Mouse (Mus musculus): ENCODE data around the gene Setx.
"Not testable (repeated sequence)": the region's sequence is repeated elsewhere in the genome, so short reads cannot be mapped to it uniquely, and the experiment has no call there.

The Setx gene

GRCm38 (mm10) chr2:29123907-29124569 is at the start of gene Setx:
Gene Setx (plus strand): TSS chr2:29124181.
- no peak for DNase-seq

DNA sequence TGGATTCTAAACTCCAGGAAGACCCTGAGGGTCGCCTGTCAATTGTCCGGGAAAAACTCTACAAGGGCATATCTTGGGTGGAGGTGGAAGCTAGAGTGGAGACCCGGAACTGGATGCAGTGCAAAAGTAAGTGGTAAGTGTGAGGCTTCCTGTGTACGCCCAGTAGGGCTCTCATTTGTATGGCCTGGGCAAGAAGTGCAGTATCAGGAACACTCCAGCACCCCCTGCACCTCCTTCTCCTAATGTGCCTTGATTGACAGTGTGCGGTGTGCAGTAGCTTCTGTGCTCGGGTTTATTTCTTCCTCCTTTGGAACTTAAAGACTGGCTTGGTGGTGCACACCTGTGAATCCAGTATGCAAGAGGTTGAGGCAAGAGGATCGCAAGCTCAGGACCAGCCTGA is 49.3 kb upstream of the Setx start:
- DNase-seq, result no peak

DNA sequence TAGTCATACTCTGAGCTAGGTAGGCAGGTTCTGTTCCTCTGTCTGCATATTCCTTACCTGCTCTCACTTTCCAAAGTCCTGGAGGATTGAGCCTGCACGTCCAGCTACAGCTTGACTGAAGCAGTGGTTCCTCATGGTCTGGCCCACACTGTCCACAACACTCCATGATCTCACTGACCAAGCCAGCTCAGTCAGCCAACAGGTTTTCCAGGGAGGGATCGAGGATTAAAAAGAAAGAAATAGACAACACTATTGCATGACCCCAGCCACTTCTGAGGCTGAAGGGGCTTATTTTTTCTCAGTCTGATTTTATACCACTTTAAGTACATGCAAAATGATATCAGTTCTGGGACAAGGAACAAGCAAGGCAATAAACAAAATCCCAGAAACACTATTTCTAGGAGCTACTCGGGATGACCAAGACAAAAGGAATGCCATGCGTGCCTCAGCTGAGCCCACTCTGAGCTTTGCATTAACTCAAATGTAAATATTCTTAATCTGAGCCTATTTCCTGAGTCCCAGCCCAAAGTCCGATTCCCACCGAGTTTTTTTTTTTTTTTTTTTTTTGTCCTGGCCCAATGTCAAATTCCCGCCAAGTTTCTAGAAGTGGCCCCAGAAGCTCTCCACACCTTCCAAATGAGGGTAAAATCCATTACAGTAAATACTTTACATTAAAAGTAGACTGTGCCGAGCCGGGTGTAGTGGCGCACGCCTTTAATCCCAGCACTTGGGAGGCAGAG is 48.5 kb upstream of the Setx start:
- DNase-seq, result no peak

- DNase-seq, result no peak
These were observed 47.8 kb upstream of the Setx start for GRCm38 (mm10) chr2:29076226-29076625.

DNA sequence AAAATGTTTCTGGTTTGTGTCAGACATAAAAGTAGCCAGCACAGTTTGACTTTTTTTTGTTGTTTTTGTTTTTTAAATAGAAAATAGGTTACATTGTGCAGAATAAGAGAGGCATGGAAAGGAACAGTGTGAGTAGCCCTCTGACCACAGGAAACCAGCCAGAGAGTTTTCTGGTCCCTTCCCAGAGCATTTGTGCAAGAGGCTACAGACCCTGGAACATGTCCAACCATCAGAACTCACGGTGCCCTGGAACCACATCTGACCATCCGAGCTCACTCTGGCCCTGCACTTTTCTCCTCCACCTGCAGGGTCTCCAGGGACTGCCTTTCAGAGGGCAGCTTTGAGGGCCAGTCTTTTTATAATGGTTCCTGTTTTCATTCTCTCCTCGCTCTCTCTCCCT is 42.0 kb upstream of the Setx start:
- DNase-seq, result no peak

DNA sequence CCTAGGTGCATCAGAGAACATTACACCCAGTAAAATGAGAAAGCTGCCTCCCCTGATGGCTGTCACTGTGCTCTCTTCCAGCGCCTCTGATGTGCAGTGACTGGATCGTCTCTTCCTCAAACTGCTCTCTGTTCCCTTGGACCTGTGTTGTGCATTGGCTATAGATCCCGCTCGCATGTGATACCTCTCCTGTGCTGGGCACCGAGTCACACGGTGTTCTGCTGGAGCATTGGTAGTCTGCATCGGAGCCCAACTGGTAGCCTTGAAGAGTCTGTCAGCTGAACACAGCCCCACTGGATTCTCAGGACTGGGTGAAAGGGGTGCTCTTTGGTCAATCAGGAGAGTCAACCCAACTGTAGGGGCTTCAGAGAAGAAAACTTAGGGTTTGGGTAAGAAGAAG is 38.0 kb upstream of the Setx start:
- no peak for DNase-seq

DNA sequence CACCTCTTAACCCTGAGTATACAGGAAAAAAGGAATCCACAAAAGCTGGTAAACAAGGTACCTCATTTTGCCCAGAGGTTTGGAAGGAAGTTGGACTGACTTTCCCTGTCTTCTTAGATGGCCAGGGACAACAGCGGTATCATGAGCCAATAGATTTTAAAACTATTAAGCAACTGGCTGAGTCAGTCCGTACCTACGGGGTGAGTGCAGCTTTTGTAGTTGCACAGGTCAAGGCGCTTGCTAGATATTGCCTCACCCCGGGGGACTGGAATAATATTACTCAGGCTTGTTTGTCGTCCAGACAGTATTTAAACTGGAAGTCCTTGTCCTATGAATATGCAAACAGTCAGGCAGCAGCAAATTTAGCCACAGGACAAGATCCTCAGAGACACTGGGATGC is 34.7 kb upstream of the Setx start:
- not testable (repeated sequence) for DNase-seq

DNA sequence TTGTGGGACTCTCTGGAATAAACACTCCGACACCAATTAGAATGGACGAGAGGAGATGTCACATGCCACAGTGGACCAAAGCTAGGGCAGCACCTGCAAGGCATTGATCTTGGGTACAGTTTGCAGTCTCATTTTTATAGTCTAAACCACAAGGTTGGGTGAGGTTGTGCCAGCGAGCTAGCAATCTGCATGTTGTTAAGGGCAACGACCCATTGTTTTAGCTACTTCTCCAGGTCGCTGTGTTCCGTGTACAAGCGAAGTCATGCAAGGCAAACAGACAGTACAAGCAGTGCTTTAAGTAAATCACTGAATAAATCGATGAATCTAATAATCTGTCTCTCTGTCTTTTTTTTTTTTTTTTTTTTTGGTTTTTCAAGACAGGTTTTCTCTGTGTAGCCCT is 28.3 kb upstream of the Setx start:
- DNase-seq, result no peak

DNA sequence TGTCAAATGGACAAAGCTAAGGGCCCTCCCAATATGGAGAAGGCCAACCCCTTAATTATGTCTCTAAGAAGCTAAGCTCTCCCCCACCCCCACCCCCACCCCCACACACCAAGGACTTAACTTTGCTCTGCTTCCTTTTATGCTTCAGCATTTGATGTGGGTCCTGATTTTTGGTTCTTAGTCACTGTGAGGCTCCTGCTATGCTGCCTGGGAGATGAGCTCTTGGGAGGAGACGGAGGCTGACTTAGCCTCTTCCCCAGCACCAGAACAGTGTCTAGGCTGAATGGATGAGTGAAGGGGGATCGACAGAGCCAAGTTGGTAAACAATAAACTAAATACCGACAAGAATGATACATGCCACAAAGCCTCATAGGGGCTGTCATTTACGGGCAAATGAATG is 27.2 kb upstream of the Setx start:
- DNase-seq, result no peak

DNA sequence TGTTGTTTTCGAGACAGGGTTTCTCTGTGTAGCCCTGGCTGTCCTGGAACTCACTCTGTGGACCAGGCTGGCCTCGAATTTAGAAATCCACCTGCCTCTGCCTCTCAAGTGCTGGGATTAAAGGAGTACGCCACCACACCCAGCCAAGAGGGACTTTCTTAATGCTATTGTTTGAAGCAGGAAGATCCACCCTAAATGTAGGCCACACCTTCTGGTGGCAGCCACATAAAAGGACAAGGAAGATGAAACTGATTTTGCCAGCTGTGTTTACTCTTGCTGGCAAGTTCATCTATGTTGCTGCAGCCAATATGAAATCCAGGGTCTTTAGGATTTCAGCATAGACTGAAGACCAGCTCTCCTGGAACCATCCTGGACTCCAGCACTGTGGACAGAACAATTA is 26.5 kb upstream of the Setx start:
- DNase-seq, result no peak

DNA sequence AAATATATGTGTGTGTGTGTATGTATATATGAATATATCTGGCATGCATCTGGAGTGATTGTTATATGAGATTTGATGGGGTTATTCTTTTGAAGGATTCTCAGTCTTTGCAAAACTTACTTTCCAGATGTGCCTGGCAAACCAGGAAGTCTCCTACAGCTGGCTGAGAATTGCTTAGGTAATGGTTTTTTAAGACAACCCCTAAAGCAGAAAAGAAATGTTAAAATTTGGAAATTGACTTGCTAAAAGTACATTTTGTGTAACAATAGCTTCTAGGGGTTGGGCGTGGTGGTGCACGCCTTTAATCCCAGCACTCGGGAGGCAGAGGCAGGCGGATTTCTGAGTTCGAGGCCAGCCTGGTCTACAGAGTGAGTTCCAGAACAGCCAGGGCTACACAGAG is 26.0 kb upstream of the Setx start:
- DNase-seq, result not testable (repeated sequence)

DNA sequence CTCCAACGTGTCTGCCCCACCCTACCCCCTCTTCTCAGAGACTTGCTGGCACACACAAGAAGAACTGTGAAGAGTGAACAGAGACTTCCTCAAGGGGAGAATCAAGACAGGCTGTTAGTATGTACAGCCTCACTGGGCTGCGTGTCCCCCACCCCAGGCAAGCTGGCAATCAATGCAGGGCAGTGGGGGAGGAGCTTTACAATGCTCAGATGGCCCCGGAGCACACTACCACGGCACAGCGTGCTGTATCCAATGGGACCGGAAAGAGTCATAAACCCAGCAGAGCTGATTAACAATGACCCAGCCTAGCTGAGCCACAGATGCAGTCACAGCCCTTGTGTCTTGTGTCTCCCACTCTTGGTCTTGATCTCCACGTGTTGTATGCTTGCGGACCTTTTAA is 25.2 kb upstream of the Setx start:
- no peak for DNase-seq

DNA sequence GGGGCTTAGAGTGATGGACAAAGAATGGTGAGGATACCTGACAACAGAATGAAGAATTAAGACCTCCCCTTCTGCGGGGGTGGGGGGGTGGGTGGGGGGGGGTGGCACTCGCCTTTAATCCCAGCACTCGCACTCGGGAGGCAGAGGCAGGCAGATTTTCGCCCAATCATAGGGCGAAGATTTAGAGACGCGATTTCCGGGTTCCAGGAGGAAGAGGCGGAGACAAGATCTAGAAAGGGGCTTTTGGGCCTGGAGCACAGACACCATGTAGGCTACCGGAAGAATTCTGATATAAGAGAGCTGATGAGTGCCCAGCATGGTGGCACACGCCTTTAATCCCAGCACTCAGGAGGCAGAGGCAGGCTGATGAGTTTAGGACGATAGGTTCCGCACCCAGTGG is 24.3 kb upstream of the Setx start:
- no peak for DNase-seq

DNA sequence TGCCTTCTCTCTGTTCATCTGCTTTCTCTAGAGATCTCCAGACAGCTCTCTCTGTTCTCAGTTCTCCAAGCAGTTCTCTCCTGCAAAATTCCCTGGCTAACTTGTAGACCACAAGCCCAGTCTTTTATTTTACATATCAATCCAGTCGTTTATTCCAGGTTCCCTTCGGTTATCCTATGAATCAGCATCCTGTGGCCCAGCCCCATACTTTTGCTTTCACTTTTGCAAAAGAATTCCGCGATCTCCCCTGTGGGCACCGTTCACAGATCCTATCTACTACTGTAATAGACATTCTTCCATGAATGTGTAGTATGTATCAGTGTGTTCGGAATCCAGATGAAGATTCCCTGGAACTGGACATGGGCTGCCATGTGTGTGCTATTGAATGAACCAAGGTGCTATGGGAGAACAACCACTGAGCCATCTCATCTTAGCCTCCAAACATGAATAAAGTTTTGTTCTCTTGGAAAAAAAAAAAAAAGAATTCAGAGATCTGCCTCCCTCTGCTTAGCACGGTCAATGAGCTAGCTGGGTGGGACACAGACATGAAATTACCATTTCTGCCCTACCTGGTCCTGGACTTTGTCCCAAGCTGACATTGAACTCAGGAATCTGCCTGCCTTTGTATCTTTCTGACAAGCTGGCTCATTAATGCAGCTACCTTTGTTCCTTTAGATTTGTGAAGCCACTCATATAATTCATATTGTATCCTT is 23.0 kb upstream of the Setx start:
- no peak for DNase-seq

DNA sequence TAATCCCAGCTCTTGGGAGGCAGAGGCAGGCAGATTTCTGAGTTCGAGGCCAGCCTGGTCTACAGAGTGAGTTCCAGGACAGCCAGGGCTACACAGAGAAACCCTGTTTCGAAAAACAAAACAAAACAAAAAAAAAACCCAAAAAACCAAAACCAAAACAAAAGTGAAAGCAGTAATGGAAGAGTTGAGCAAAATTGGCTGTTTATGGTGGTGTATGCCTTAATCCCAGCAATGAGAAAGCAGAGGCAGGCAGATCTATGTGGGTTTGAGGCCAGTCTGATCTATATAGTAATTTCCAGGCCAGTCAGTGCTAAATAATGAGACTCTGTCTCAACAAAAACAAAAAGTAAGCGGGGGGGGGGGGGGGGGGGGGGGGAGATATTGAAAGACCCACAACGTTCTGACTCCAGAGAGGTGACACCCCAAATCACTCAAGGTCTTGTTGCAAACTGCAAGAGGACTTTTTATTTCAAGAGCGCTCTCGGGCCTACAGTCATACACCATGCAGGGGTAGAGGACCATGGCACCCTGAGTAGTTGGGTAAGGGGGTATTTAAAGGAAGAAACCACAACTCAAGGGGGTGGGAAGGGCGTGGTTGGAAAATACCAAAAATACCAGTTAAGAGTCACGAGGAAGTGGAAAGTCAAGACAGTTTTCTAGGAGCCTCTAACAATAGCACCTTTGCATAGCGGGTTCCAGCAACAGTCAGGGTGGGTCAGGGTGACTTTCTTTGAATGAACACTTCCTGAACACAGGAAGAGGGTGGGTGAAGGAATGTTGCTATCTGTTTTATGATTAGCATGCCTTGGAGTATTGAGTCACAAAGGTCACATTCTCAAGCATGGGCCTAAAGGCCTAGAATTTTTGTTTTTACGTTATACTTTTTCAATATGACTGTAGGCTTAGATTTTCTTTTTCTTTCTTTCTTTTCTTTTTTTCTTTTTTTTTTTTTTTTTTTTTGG is 21.3 kb upstream of the Setx start:
- DNase-seq, result not testable (repeated sequence)

DNA sequence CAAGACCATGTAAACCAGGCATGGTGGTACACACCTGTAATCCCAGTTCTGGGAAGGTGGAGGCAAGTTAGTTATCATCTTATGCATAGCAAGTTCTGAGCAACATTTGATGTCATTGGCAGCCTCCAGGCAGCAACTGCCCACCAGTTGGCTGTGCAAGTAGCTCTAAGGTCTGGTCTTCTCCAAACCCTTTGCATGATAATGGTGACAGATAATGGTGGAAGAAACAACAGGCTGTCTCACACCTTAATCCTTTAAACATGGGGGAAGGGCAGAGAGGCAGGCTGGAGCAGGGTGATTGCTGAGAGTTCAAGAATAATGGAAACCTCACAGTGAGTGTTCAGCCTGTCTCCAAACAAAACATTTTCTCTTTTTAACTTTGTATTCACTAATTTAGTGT is 3.0 kb upstream of the Setx start:
- DNase-seq, result no peak

GRCm38 (mm10) chr2:29122446-29122845 is 1.5 kb upstream of the Setx start:
- DNase-seq, result peak; percentile 12 to 26

GRCm38 (mm10) chr2:29124571-29124935 is 572 bp downstream of the Setx start:
- DNase-seq, result no peak

DNA sequence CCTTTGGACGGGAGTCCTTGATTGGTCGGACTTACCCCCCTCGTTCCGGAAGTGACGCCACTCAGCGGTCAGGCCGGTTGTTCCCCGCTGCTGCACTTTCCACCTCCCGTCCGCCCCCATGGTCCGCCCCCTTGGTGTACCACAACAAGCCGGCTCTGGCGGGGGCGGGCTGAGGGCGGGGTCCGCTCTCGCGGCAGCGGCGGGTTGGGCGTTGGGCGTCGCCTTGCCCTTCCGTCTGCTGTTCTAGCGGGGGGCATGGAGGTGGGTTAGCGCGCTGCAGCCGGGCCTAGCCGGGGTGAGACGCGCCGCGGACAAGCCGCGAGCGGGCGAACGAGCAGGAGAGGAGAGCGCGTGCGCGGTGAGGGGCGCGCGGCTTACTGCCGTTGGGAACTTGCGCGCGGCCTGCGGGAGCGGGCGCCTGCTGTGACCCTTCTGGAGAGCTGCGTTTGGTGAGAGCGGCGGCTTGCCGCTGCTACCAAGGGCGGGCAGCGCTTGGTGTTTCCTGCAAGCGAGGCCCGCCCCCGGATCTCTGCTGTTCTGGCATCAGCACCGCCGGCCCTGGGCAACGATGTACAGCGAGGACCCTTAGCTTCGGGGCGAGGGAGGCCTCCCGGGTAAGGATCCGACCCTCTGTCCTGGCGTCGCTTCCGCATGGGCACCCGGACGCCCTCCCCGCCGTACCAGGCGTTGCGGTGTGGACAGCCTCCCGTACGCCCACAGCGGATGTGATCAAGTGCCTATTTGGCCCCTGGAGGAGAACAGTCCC is 1.1 kb downstream of the Setx start:
- DNase-seq, result peak; percentile 99 to 100

- no peak for DNase-seq
These were observed 6.3 kb downstream of the Setx start for GRCm38 (mm10) chr2:29130118-29130899.

GRCm38 (mm10) chr2:29135161-29135560 is 11.2 kb downstream of the Setx start:
- DNase-seq, result no peak
